8 mouse cellular contexts compared by ENCODE assay signal in the genomic region with DNA sequence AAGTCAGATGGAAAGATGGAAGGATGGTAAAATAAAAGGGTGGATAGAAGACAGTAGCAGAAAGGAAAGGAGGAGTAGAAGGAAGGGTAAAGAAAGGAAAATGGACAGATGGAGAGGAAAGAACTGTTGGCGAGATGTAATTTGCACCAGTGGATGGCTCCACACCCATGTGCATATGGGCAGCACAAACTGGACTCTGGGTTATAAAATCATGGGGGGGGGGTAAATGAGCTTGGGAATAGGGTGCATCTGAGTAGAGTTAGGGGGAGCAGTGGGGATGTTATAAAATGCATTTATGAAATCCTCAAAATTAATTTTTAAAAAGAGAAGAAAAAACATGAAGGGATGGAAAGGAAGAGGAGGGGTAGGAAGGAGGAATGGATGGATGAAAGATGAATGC. TPM values are rescaled to one million over a fixed set of nuclear protein-coding genes. Genes with fewer than 3 reads are reported as not detected.
A peak's percentile ranks its signal among the peaks of the same experiment; 100 is the strongest.
DNase-seq lines count a peak whose midpoint lies in the region; ATAC-seq and TF ChIP-seq lines count a peak whose summit lies in the region.

No protein-coding gene starts in this region.

- no peak for TF ChIP-seq CTCF in olfactory bulb, adult 2 months (IDR thresholded peaks at IDR 0.05; ENCODE audit: insufficient read depth, low read depth, low read length)

- no peaks in the 10 kb centered on the region for H3K27me3 ChIP-seq in lung, embryonic 15.5 days
- no peaks in the 10 kb centered on the region for H3K27me3 ChIP-seq in forebrain, embryonic 10.5 days (ENCODE audit: poor library complexity, severe bottlenecking)
- peaks cover 5% of the 10 kb centered on the region; the same call in 1 of the 2 replicates for H3K27me3 ChIP-seq in limb, embryonic 12.5 days

- H3K4me1 ChIP-seq in lung, embryonic 15.5 days: no peaks in the 10 kb centered on the region
- H3K4me1 ChIP-seq in forebrain, embryonic 10.5 days: peaks cover 8% of the 10 kb centered on the region
- no peaks in the 10 kb centered on the region for H3K4me1 ChIP-seq in limb, embryonic 12.5 days (replicated peaks)
- peaks cover 5% of the 10 kb centered on the region; the same call in 1 of the 2 replicates for H3K4me1 ChIP-seq in olfactory bulb, adult 2 months (ENCODE audit: control insufficient read depth, insufficient read depth, low read length)

- H3K9me3 ChIP-seq in lung, embryonic 15.5 days: no peaks in the 10 kb centered on the region
- H3K9me3 ChIP-seq in forebrain, embryonic 10.5 days: no peaks in the 10 kb centered on the region
- H3K9me3 ChIP-seq in limb, embryonic 12.5 days: no peaks in the 10 kb centered on the region

- no peak for TF ChIP-seq POLR2A in olfactory bulb, adult 2 months (IDR thresholded peaks at IDR 0.05; ENCODE audit: insufficient read depth, low read depth, low read length)

- DNase-seq in lung, postnatal 14 days: no peak
- no peak for DNase-seq in forebrain, embryonic 10.5 days (ENCODE audit: extremely low spot score, low spot score)
- no peak for DNase-seq in layer of hippocampus, adult 9-11 months
- no peak for DNase-seq in layer of hippocampus, postnatal 10 days (ENCODE audit: low spot score in 2 of 2)
- no peak for DNase-seq in frontal cortex, postnatal 25 days (ENCODE audit: low spot score in 2 of 2)

- no peaks in the 10 kb centered on the region for H3K36me3 ChIP-seq in lung, embryonic 15.5 days
- H3K36me3 ChIP-seq in forebrain, embryonic 10.5 days (replicated peaks): peaks cover 13% of the 10 kb centered on the region; the same call in 1 of the 2 replicates
- peaks cover 5% of the 10 kb centered on the region; the same call in 1 of the 2 replicates for H3K36me3 ChIP-seq in limb, embryonic 12.5 days

- peak overlapping the region; percentile 48 for H3K4me3 ChIP-seq in lung, embryonic 15.5 days
- peak overlapping the region; percentile 57 for H3K4me3 ChIP-seq in forebrain, embryonic 10.5 days
- peak overlapping the region; percentile 52 for H3K4me3 ChIP-seq in limb, embryonic 12.5 days (replicated peaks)
- peak overlapping the region; percentile 70 for H3K4me3 ChIP-seq in olfactory bulb, adult 2 months (ENCODE audit: insufficient read depth, low read depth, low read length)

- peak overlapping the region; percentile 53 for H3K4me2 ChIP-seq in lung, embryonic 15.5 days
- peak overlapping the region; percentile 55 for H3K4me2 ChIP-seq in limb, embryonic 12.5 days

- H3K9ac ChIP-seq in lung, embryonic 15.5 days: peak overlapping the region; percentile 31; the same call in 1 of the 2 replicates
- 0 out of 2 replicates have a peak overlapping the region, but pooled peaks have one; percentile 31 for H3K9ac ChIP-seq in limb, embryonic 12.5 days (replicated peaks)

- 74% methylated on average over 1 of the region's 1 CpGs for WGBS in lung, embryonic 15.5 days
- WGBS in forebrain, embryonic 10.5 days: 75% methylated on average over 1 of the region's 1 CpGs
- 68% methylated on average over 1 of the region's 1 CpGs for WGBS in limb, embryonic 12.5 days
- 38% methylated on average over 1 of the region's 1 CpGs for WGBS in olfactory bulb, adult 2 months

- H3K27ac ChIP-seq in lung, embryonic 15.5 days: no peak overlapping the region
- no peak overlapping the region for H3K27ac ChIP-seq in forebrain, embryonic 10.5 days
- H3K27ac ChIP-seq in limb, embryonic 12.5 days: no peak overlapping the region
- no peak overlapping the region for H3K27ac ChIP-seq in olfactory bulb, adult 2 months (ENCODE audit: insufficient read depth, low read depth, low read length)

- no peak for ATAC-seq in lung, embryonic 15.5 days (ENCODE audit: borderline replicate concordance, extremely low read depth, low FRiP score, low TSS enrichment)
- ATAC-seq in limb, embryonic 12.5 days (ENCODE audit: insufficient number of reproducible peaks, insufficient read depth, low FRiP score, low TSS enrichment, low read depth): no peak

RNA-seq across cellular contexts. Expression of a gene that starts 0.7 kb away (rescaled TPM):
- polyA plus RNA-seq in lung, embryonic 15.5 days (2015; fragmentation: Nextera tagmentation; extraction: Ambion mirVana): 2.4 and 2.9 TPM in 2 replicates
- polyA plus RNA-seq in forebrain, embryonic 10.5 days (2016; fragmentation: Nextera tagmentation; extraction: Ambion mirVana): 1.6 and 1.9 TPM in 2 replicates
- 2.8 and 3.0 TPM in 2 replicates for polyA plus RNA-seq in limb, embryonic 12.5 days (2016; fragmentation: Nextera tagmentation; extraction: Ambion mirVana)
- polyA plus RNA-seq in olfactory bulb, adult 2 months (2012; ENCODE audit: insufficient read depth, insufficient read length, low replicate concordance, missing spikeins): not detected in 2 replicates
- total RNA-seq in layer of hippocampus, postnatal 10 days (2021): 100 to 1,000 TPM; 283 to 303 TPM

RNA-seq across cellular contexts. Expression of a gene that starts 21.5 kb away (rescaled TPM):
- polyA plus RNA-seq in lung, embryonic 15.5 days (2015; fragmentation: Nextera tagmentation; extraction: Ambion mirVana): 32.1 and 32.5 TPM in 2 replicates
- polyA plus RNA-seq in forebrain, embryonic 10.5 days (2016; fragmentation: Nextera tagmentation; extraction: Ambion mirVana): 25.8 and 27.2 TPM in 2 replicates
- 25.5 and 26.6 TPM in 2 replicates for polyA plus RNA-seq in limb, embryonic 12.5 days (2016; fragmentation: Nextera tagmentation; extraction: Ambion mirVana)
- polyA plus RNA-seq in olfactory bulb, adult 2 months (2012; ENCODE audit: insufficient read depth, insufficient read length, low replicate concordance, missing spikeins): not detected in 2 replicates
- total RNA-seq in layer of hippocampus, postnatal 10 days (2021): 10 to 100 TPM; 15.1 to 19.7 TPM
